Mouse (Mus musculus): ENCODE measurements around the gene Tcf3. TPM values are rescaled to one million over a fixed set of nuclear protein-coding genes. Genes with fewer than 3 reads are reported as not detected.

Tcf3 gene
- total RNA-seq, 2 experiments from 2014 or later, result 18.1 to 24.6 TPM

DNA sequence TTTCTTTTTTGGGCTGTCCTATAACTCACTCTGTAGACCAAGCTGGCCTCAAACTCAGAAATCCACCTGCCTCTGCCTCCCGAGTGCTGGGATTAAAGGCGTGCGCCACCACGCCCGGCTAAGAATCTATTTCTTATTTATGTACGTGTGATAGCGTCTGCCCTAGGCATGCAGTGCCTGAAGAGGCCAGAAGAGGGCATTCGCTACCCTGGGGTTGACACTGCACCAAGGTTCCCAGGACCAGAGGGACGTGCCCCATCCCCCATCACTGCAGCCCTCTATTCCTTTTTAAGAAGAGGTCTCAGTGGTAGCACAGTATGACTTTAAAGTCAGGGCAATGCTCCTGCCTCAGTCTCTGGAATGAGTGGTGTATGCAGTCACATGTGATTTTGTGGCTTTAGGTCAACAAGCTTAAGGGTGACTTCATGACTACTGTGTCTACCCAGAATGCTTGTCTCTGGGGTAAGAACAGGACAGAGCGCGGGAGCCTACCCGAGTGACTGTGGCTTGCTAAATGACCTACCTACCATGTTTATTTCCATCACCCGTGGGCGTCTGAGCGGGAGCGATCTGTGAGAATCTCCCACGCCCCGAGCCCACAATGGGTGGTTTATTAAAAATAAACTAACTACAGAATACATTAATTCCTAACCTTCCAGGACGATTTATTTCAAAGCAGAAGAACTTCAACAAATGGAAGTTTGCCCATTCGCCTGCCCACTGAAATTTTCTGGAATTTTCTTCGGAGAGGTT, 63.3 kb downstream of the Tcf3 start:
- no peak for DNase-seq
- intact Hi-C loops (cut with DNase I; ENCODE audit: low total_unique reads), result loop anchor here (10.0 kb wide), 1 partner anchor 145 kb away; no protein-coding TSS in a partner anchor

DNA sequence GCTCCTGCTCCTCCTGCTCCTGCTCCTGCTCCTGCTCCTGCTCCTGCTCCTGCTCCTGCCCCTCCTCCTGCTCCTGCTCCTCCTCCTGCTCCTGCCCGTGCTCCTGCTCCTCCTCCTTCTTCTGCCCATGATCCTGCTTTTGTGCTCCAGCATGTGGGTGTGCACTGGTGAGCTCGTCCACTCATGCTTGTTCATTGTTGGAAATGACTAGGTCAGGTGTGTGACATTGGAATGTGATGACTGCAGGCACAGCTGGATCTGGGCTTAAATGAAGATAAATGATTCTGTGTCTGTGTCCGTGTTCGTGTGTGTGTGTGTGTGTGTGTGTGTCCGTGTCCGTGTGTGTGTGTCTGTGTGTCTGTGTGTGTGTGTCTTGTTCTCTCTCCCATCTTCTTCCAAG, 65.1 kb downstream of the Tcf3 start:
- no peak for DNase-seq
- intact Hi-C loops (cut with DNase I; ENCODE audit: low total_unique reads), result loop anchor here (10.0 kb wide), 1 partner anchor 146 kb away; no protein-coding TSS in a partner anchor

DNA sequence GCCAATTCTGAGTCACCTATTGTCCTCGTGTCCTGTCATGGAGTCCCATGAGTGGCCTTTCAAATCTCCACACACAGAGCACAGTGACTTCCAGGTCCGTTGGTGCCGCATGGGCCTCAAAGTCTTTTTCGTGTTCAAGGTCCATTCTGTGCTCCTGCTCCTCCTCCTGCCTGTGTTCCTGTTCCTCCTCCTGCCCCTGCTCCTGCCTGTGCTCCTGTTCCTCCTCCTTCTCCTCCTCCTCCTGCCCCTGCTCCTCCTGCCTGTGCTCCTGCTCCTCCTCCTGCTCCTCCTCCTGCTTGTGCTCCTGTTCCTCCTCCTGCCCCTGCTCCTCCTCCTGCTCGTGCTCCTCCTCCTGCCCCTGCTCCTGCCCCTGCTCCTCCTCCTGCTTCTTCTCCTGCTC, 65.5 kb downstream of the Tcf3 start:
- no peak for DNase-seq
- intact Hi-C loops (cut with DNase I; ENCODE audit: low total_unique reads), result loop anchor here (10.0 kb wide), 1 partner anchor 147 kb away; no protein-coding TSS in a partner anchor

DNA sequence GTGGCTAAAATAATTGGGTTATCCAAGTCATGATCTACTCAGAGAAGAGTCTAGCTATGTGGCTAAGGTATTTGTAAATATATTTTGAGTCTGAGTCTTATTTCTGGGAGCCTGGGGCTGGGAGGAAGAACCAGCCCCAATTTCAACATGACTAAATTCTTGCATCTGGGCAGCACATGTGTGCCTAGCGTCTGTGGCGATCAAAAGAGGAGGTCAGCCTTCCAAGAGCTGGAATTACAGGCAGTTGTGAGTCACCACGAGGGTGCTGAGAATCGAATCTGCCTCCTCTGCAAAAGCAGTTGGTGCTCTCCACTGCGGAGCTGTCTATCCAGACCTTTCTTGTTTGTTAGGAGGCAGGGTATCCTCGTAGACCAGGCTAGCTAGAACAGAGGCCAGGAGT, 67.7 kb downstream of the Tcf3 start:
- DNase-seq, result no peak
- intact Hi-C loops (cut with DNase I; ENCODE audit: low total_unique reads), result loop anchor here (10.0 kb wide), 1 partner anchor 149 kb away; no protein-coding TSS in a partner anchor

DNA sequence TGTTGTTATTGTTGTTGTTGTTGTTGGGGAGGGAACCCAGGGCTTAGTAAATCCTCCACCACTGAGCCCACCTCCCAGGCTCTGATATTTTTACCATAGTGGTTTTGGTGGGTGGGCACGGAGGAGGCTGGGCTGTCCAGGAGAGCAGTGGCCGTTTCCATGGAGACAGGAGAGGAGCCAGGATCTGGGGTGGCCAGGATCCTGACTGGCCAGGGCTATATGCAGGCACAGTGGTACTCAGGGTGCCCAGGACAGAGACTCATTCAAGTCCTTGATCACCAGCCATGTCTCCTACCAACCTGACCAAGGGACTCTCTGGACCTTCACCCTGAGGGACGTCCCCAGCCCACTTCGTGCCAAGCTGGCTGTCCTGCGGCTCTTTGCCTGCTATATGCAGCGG, 69.7 kb downstream of the Tcf3 start:
- DNase-seq, result no peak
- intact Hi-C loops (cut with DNase I; ENCODE audit: low total_unique reads), result loop anchor here (10.0 kb wide), 1 partner anchor 151 kb away; no protein-coding TSS in a partner anchor

Small RNAs within 50 kb of the gene (microRNA-seq; reads per million reads assigned to microRNA genes)
- gene Gm22721, result 0 reads per million in 2 experiments

Other genes starting within 250 kb of the Tcf3 start
- 10 to 100 TPM; 15.2 to 19.4 TPM for gene Mum1, start 207.2 kb downstream of the Tcf3 start, total RNA-seq (2021)
- gene Ndufs7, start 184.5 kb downstream of the Tcf3 start, total RNA-seq (2021), result 100 to 1,000 TPM; 423 to 474 TPM
- 100 to 1,000 TPM; 232 to 267 TPM for gene Gamt, start 172.6 kb downstream of the Tcf3 start, total RNA-seq (2021)
- 10 to 100 TPM; 49.9 to 51.0 TPM for gene Dazap1, start 172.2 kb downstream of the Tcf3 start, total RNA-seq (2021)
- 100 to 1,000 TPM; 741 to 829 TPM for gene Rps15, start 141.2 kb downstream of the Tcf3 start, total RNA-seq (2021)
- gene Apc2, start 137.7 kb downstream of the Tcf3 start, total RNA-seq (2021), result 1 to 10 TPM in 1 of 2 experiments, under 1 TPM in 1; 0.93 to 1.2 TPM
- gene 2310011J03Rik, start 113.1 kb downstream of the Tcf3 start, total RNA-seq (2021), result 1 to 10 TPM; 7.6 to 8.3 TPM
- 1 to 10 TPM in 1 of 2 experiments, under 1 TPM in 1; 0.53 to 1.2 TPM for gene Pcsk4, start 104.1 kb downstream of the Tcf3 start, total RNA-seq (2021)
- gene Reep6, start 103.7 kb downstream of the Tcf3 start, total RNA-seq (2021), result 1 to 10 TPM; 1.9 to 2.5 TPM
- 10 to 100 TPM; 24.2 to 26.1 TPM for gene Adamtsl5, start 85.2 kb downstream of the Tcf3 start, total RNA-seq (2021)
- gene Plk5, start 77.2 kb downstream of the Tcf3 start, total RNA-seq (2021), result under 1 TPM; 0.12 to 0.13 TPM
- 1 to 10 TPM; 5.2 to 6.0 TPM for gene Mex3d, start 46.0 kb downstream of the Tcf3 start, total RNA-seq (2021)
- 100 to 1,000 TPM in 1 of 2 experiments, 10 to 100 TPM in 1; 81.0 to 102 TPM for gene Mbd3, start 34.1 kb downstream of the Tcf3 start, total RNA-seq (2021)
- gene Uqcr11, start 26.8 kb downstream of the Tcf3 start, total RNA-seq (2021), result 100 to 1,000 TPM; 793 to 884 TPM
- gene Onecut3, start 61.2 kb upstream of the Tcf3 start, total RNA-seq (2021), result not detected
- gene Atp8b3, start 105.5 kb upstream of the Tcf3 start, total RNA-seq (2021), result not detected
- 10 to 100 TPM in 1 of 2 experiments, 1 to 10 TPM in 1; 9.8 to 11.1 TPM for gene Rexo1, start 127.9 kb upstream of the Tcf3 start, total RNA-seq (2021)
- gene Klf16, start 143.7 kb upstream of the Tcf3 start, total RNA-seq (2021), result 1 to 10 TPM; 2.1 to 2.7 TPM
- 10 to 100 TPM; 55.8 to 57.1 TPM for gene Abhd17a, start 156.7 kb upstream of the Tcf3 start, total RNA-seq (2021)
- 10 to 100 TPM; 18.3 to 22.0 TPM for gene Scamp4, start 169.2 kb upstream of the Tcf3 start, total RNA-seq (2021)
- 1 to 10 TPM; 1.2 to 1.5 TPM for gene Adat3, start 169.2 kb upstream of the Tcf3 start, total RNA-seq (2021)
- gene Gm49322, start 172.4 kb upstream of the Tcf3 start, total RNA-seq (2021), result under 1 TPM; 0.18 to 0.27 TPM
- gene Csnk1g2, start 189.2 kb upstream of the Tcf3 start, total RNA-seq (2021), result 100 to 1,000 TPM in 1 of 2 experiments, 10 to 100 TPM in 1; 94.3 to 105 TPM
- 10 to 100 TPM; 30.1 to 34.4 TPM for gene Btbd2, start 223.4 kb upstream of the Tcf3 start, total RNA-seq (2021)
- gene Mknk2, start 244.5 kb upstream of the Tcf3 start, total RNA-seq (2021), result 100 to 1,000 TPM; 167 to 186 TPM

Measured in gastrocnemius, postnatal 14 days (tissue).